Mouse (Mus musculus): ENCODE measurements around the gene 4931422A03Rik. TPM values are rescaled to one million over a fixed set of nuclear protein-coding genes. Genes with fewer than 3 reads are reported as not detected.

4931422A03Rik gene
- total and polyA plus RNA-seq, 3 experiments = not detected

GRCm38 (mm10) chr2:103962349-103962748 lies 65.8 kb downstream of the 4931422A03Rik start:
- Histone ChIP-seq H3K36me3 (ENCODE audit: control insufficient read depth, insufficient read depth, low read length) (no peaks in the 10 kb centered on the region), H3K4me1 (ENCODE audit: control insufficient read depth, insufficient read depth, low read length) (0 out of 2 replicates have a peak, but pooled peaks cover 1% of the 10 kb centered on the region), H3K4me3 (no peak overlapping the region), H3K79me2 (replicated peaks; ENCODE audit: control insufficient read depth, insufficient read depth, low read length) (no peaks in the 10 kb centered on the region), H3K27me3 (ENCODE audit: control insufficient read depth, insufficient read depth, low read length) (no peaks in the 10 kb centered on the region), H3K9ac (ENCODE audit: low read depth, low read length) (no peak overlapping the region), H3K27ac (no peak overlapping the region)
- 37% methylated on average over 4 of the region's 4 CpGs for WGBS
- no peak for DNase-seq
- intact Hi-C loops (cut with DNase I) = no loop called here
- TF ChIP-seq POLR2A (IDR thresholded peaks at IDR 0.05; ENCODE audit: insufficient read depth, low read depth, low read length) (no peak), EP300 (IDR thresholded peaks at IDR 0.05; ENCODE audit: insufficient read depth, low read depth, low read length) (no peak), CTCF (IDR thresholded peaks at IDR 0.05) (no peak)

- Histone ChIP-seq H3K4me1 (ENCODE audit: control insufficient read depth, insufficient read depth, low read length) (0 out of 2 replicates have a peak, but pooled peaks cover 1% of the 10 kb centered on the region), H3K27me3 (ENCODE audit: control insufficient read depth, insufficient read depth, low read length) (no peaks in the 10 kb centered on the region), H3K4me3 (no peak overlapping the region), H3K9ac (ENCODE audit: low read depth, low read length) (no peak overlapping the region), H3K79me2 (replicated peaks; ENCODE audit: control insufficient read depth, insufficient read depth, low read length) (no peaks in the 10 kb centered on the region), H3K36me3 (ENCODE audit: control insufficient read depth, insufficient read depth, low read length) (no peaks in the 10 kb centered on the region), H3K27ac (no peak overlapping the region)
- TF ChIP-seq EP300 (IDR thresholded peaks at IDR 0.05; ENCODE audit: insufficient read depth, low read depth, low read length) (no peak), POLR2A (IDR thresholded peaks at IDR 0.05; ENCODE audit: insufficient read depth, low read depth, low read length) (no peak), CTCF (IDR thresholded peaks at IDR 0.05) (no peak)
- 88% methylated on average over 6 of the region's 6 CpGs for WGBS
- intact Hi-C loops (cut with DNase I) = no loop called here
- DNase-seq = no peak
These were observed 68.6 kb downstream of the 4931422A03Rik start for GRCm38 (mm10) chr2:103959574-103959973.

- no peak overlapping the region for H3K9ac ChIP-seq (ENCODE audit: low read depth, low read length)
- WGBS = 93% methylated on average over 5 of the region's 5 CpGs
- H3K36me3 ChIP-seq (ENCODE audit: control insufficient read depth, insufficient read depth, low read length) = no peaks in the 10 kb centered on the region
- intact Hi-C loops (cut with DNase I) = no loop called here
- no peak for DNase-seq
- H3K79me2 ChIP-seq (replicated peaks; ENCODE audit: control insufficient read depth, insufficient read depth, low read length) = no peaks in the 10 kb centered on the region
- H3K4me3 ChIP-seq = no peak overlapping the region
- no peak overlapping the region for H3K27ac ChIP-seq
- TF ChIP-seq CTCF (IDR thresholded peaks at IDR 0.05) (no peak), EP300 (IDR thresholded peaks at IDR 0.05; ENCODE audit: insufficient read depth, low read depth, low read length) (no peak), POLR2A (IDR thresholded peaks at IDR 0.05; ENCODE audit: insufficient read depth, low read depth, low read length) (no peak)
- H3K4me1 ChIP-seq (ENCODE audit: control insufficient read depth, insufficient read depth, low read length) = 0 out of 2 replicates have a peak, but pooled peaks cover 1% of the 10 kb centered on the region
- no peaks in the 10 kb centered on the region for H3K27me3 ChIP-seq (ENCODE audit: control insufficient read depth, insufficient read depth, low read length)
These were observed 69.1 kb downstream of the 4931422A03Rik start for GRCm38 (mm10) chr2:103959066-103959465.

GRCm38 (mm10) chr2:103958634-103959033 lies 69.5 kb downstream of the 4931422A03Rik start:
- no peaks in the 10 kb centered on the region for H3K36me3 ChIP-seq (ENCODE audit: control insufficient read depth, insufficient read depth, low read length)
- 62% methylated on average over 3 of the region's 3 CpGs for WGBS
- no peak overlapping the region for H3K9ac ChIP-seq (ENCODE audit: low read depth, low read length)
- intact Hi-C loops (cut with DNase I) = no loop called here
- no peak for TF ChIP-seq CTCF (IDR thresholded peaks at IDR 0.05)
- no peak for TF ChIP-seq POLR2A (IDR thresholded peaks at IDR 0.05; ENCODE audit: insufficient read depth, low read depth, low read length)
- TF ChIP-seq EP300 (IDR thresholded peaks at IDR 0.05; ENCODE audit: insufficient read depth, low read depth, low read length) = no peak
- H3K27me3 ChIP-seq (ENCODE audit: control insufficient read depth, insufficient read depth, low read length) = no peaks in the 10 kb centered on the region
- no peak overlapping the region for H3K27ac ChIP-seq
- no peak overlapping the region for H3K4me3 ChIP-seq
- H3K79me2 ChIP-seq (replicated peaks; ENCODE audit: control insufficient read depth, insufficient read depth, low read length) = no peaks in the 10 kb centered on the region
- H3K4me1 ChIP-seq (ENCODE audit: control insufficient read depth, insufficient read depth, low read length) = 0 out of 2 replicates have a peak, but pooled peaks cover 1% of the 10 kb centered on the region
- no peak for DNase-seq

GRCm38 (mm10) chr2:103957649-103958546 lies 70.3 kb downstream of the 4931422A03Rik start, which contains the start of gene Lmo2:
Gene Lmo2, plus strand, starts transcription at chr2:103957986.
- TF ChIP-seq POLR2A (IDR thresholded peaks at IDR 0.05; ENCODE audit: insufficient read depth, low read depth, low read length) (no peak), EP300 (IDR thresholded peaks at IDR 0.05; ENCODE audit: insufficient read depth, low read depth, low read length) (no peak), CTCF (IDR thresholded peaks at IDR 0.05) (no peak)
- Histone ChIP-seq H3K4me1 (ENCODE audit: control insufficient read depth, insufficient read depth, low read length) (0 out of 2 replicates have a peak, but pooled peaks cover 1% of the 10 kb centered on the region), H3K27ac (no peak within 1 kb of the TSS), H3K4me3 (no peak within 1 kb of the TSS), H3K79me2 (replicated peaks; ENCODE audit: control insufficient read depth, insufficient read depth, low read length) (no peaks in the 10 kb centered on the region), H3K36me3 (ENCODE audit: control insufficient read depth, insufficient read depth, low read length) (no peaks in the 10 kb centered on the region), H3K27me3 (ENCODE audit: control insufficient read depth, insufficient read depth, low read length) (no peaks in the 10 kb centered on the region), H3K9ac (ENCODE audit: low read depth, low read length) (no peak within 1 kb of the TSS)
- intact Hi-C loops (cut with DNase I) = no loop called here
- no peak for DNase-seq
- 44% methylated on average over 10 of the region's 10 CpGs for WGBS

GRCm38 (mm10) chr2:103956867-103957266 lies 71.3 kb downstream of the 4931422A03Rik start:
- no peak for DNase-seq
- Histone ChIP-seq H3K4me3 (no peak overlapping the region), H3K36me3 (ENCODE audit: control insufficient read depth, insufficient read depth, low read length) (no peaks in the 10 kb centered on the region), H3K27me3 (ENCODE audit: control insufficient read depth, insufficient read depth, low read length) (no peaks in the 10 kb centered on the region), H3K4me1 (ENCODE audit: control insufficient read depth, insufficient read depth, low read length) (no peaks in the 10 kb centered on the region), H3K27ac (no peak overlapping the region), H3K9ac (ENCODE audit: low read depth, low read length) (no peak overlapping the region), H3K79me2 (replicated peaks; ENCODE audit: control insufficient read depth, insufficient read depth, low read length) (no peaks in the 10 kb centered on the region)
- intact Hi-C loops (cut with DNase I) = no loop called here
- 81% methylated on average over 6 of the region's 6 CpGs for WGBS
- TF ChIP-seq EP300 (IDR thresholded peaks at IDR 0.05; ENCODE audit: insufficient read depth, low read depth, low read length) (no peak), CTCF (IDR thresholded peaks at IDR 0.05) (no peak), POLR2A (IDR thresholded peaks at IDR 0.05; ENCODE audit: insufficient read depth, low read depth, low read length) (no peak)

All from heart, adult 2 months (tissue).